Mouse (Mus musculus): ENCODE results near the gene Flot1. TPM values are rescaled to one million over a fixed set of nuclear protein-coding genes. Genes with fewer than 3 reads are reported as not detected.

Gene Flot1
- polyA plus RNA-seq, 1 experiment = 140 TPM

GRCm38 (mm10) chr17:35833239-35833751 is 10.3 kb downstream of the Flot1 start:
- Histone ChIP-seq H3K4me1 (ENCODE audit: control insufficient read depth, insufficient read depth, low read length) (peaks cover 7% of the 10 kb centered on the region; the same call in 1 of the 2 replicates), H3K27ac (ENCODE audit: insufficient read depth, low read length) (no peak overlapping the region), H3K27me3 (ENCODE audit: control insufficient read depth, insufficient read depth, low read length) (no peaks in the 10 kb centered on the region), H3K4me3 (replicated peaks; ENCODE audit: insufficient read depth, low read depth, low read length) (no peak overlapping the region)
- TF ChIP-seq CTCF (IDR thresholded peaks at IDR 0.05; ENCODE audit: borderline replicate concordance, insufficient read depth, low read depth, low read length) (no peak), POLR2A (IDR thresholded peaks at IDR 0.05; ENCODE audit: borderline replicate concordance, insufficient read depth, low read length) (no peak)
- WGBS = 32% methylated on average over 5 of the region's 5 CpGs
- no peak for DNase-seq

DNA sequence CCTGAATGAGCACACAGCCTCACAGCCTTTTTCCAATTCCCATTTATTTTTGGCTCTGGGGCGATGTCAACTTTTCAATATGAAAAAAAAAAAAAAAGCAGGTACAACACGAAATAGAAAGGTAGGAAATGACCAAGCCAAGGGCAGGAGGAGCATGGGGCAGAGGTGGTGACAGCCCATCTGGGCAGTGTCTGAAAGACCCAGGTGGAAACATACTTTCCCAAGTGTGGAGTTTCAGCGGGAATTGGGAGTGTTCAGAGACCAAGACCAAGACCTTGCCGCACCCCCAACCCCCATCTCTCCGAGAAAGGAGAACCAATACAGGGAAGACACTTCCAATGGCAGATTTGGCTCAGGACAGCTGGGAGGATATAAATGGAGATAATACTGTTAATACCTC is 10.9 kb downstream of the Flot1 start:
- Histone ChIP-seq H3K4me3 (replicated peaks; ENCODE audit: insufficient read depth, low read depth, low read length) (no peak overlapping the region), H3K4me1 (ENCODE audit: control insufficient read depth, insufficient read depth, low read length) (peaks cover 7% of the 10 kb centered on the region; the same call in 1 of the 2 replicates), H3K27ac (ENCODE audit: insufficient read depth, low read length) (no peak overlapping the region), H3K27me3 (ENCODE audit: control insufficient read depth, insufficient read depth, low read length) (no peaks in the 10 kb centered on the region)
- 51% methylated on average over 5 of the region's 5 CpGs for WGBS
- DNase-seq = no peak
- TF ChIP-seq CTCF (IDR thresholded peaks at IDR 0.05; ENCODE audit: borderline replicate concordance, insufficient read depth, low read depth, low read length) (no peak), POLR2A (IDR thresholded peaks at IDR 0.05; ENCODE audit: borderline replicate concordance, insufficient read depth, low read length) (no peak)

- TF ChIP-seq POLR2A (IDR thresholded peaks at IDR 0.05; ENCODE audit: borderline replicate concordance, insufficient read depth, low read length) = no peak
- TF ChIP-seq CTCF (IDR thresholded peaks at IDR 0.05; ENCODE audit: borderline replicate concordance, insufficient read depth, low read depth, low read length) = peak; percentile 41; the same call in 1 of the 2 replicates
- H3K27me3 ChIP-seq (ENCODE audit: control insufficient read depth, insufficient read depth, low read length) = no peaks in the 10 kb centered on the region
- H3K27ac ChIP-seq (ENCODE audit: insufficient read depth, low read length) = no peak overlapping the region
- 35% methylated on average over 26 of the region's 26 CpGs for WGBS
- peaks cover 7% of the 10 kb centered on the region; the same call in 1 of the 2 replicates for H3K4me1 ChIP-seq (ENCODE audit: control insufficient read depth, insufficient read depth, low read length)
- DNase-seq = peak in 1 of 2 experiments; percentile 44
- H3K4me3 ChIP-seq (replicated peaks; ENCODE audit: insufficient read depth, low read depth, low read length) = no peak overlapping the region
Observed at GRCm38 (mm10) chr17:35834696-35835422, 11.8 kb downstream of the Flot1 start.

DNA sequence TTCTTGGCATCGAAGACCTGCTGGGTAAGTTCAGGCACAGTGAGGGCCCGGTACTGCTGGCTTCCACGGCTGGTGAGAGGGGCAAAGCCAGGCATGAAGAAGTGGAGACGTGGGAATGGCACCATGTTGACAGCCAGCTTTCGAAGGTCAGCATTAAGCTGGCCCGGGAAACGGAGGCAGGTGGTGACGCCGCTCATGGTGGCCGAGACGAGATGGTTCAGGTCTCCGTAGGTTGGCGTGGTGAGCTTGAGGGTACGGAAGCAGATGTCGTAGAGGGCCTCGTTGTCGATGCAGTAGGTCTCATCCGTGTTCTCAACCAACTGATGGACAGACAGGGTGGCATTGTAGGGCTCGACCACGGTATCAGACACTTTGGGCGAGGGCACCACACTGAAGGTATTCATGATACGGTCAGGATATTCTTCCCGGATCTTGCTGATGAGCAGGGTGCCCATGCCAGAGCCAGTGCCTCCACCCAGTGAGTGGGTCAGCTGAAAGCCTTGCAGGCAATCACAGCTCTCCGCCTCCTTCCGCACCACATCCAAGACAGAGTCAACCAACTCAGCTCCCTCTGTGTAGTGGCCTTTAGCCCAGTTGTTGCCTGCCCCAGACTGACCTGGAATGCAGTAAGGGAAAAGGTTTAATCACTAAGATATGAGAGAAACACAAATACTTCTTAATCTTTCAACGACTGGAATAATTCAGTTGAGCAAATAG is 12.6 kb downstream of the Flot1 start:
- 45% methylated on average over 26 of the region's 26 CpGs for WGBS
- peaks cover 7% of the 10 kb centered on the region; the same call in 1 of the 2 replicates for H3K4me1 ChIP-seq (ENCODE audit: control insufficient read depth, insufficient read depth, low read length)
- H3K27me3 ChIP-seq (ENCODE audit: control insufficient read depth, insufficient read depth, low read length) = no peaks in the 10 kb centered on the region
- peak; percentile 37 to 55 for DNase-seq
- H3K27ac ChIP-seq (ENCODE audit: insufficient read depth, low read length) = no peak overlapping the region
- no peak overlapping the region for H3K4me3 ChIP-seq (replicated peaks; ENCODE audit: insufficient read depth, low read depth, low read length)
- no peak for TF ChIP-seq POLR2A (IDR thresholded peaks at IDR 0.05; ENCODE audit: borderline replicate concordance, insufficient read depth, low read length)
- TF ChIP-seq CTCF (IDR thresholded peaks at IDR 0.05; ENCODE audit: borderline replicate concordance, insufficient read depth, low read depth, low read length) = no peak

- 4% methylated on average over 24 of the region's 24 CpGs for WGBS
- DNase-seq = peak; percentile 84 to 88
- H3K4me1 ChIP-seq (ENCODE audit: control insufficient read depth, insufficient read depth, low read length) = peaks cover 7% of the 10 kb centered on the region; the same call in 1 of the 2 replicates
- peak overlapping the region; percentile 1; the same call in 1 of the 2 replicates for H3K27ac ChIP-seq (ENCODE audit: insufficient read depth, low read length)
- H3K4me3 ChIP-seq (replicated peaks; ENCODE audit: insufficient read depth, low read depth, low read length) = peak overlapping the region; percentile 91
- TF ChIP-seq POLR2A (IDR thresholded peaks at IDR 0.05; ENCODE audit: borderline replicate concordance, insufficient read depth, low read length) = no peak
- TF ChIP-seq CTCF (IDR thresholded peaks at IDR 0.05; ENCODE audit: borderline replicate concordance, insufficient read depth, low read depth, low read length) = peak; percentile 74
- no peaks in the 10 kb centered on the region for H3K27me3 ChIP-seq (ENCODE audit: control insufficient read depth, insufficient read depth, low read length)
Observed at GRCm38 (mm10) chr17:35836178-35836965, 13.3 kb downstream of the Flot1 start.

DNA sequence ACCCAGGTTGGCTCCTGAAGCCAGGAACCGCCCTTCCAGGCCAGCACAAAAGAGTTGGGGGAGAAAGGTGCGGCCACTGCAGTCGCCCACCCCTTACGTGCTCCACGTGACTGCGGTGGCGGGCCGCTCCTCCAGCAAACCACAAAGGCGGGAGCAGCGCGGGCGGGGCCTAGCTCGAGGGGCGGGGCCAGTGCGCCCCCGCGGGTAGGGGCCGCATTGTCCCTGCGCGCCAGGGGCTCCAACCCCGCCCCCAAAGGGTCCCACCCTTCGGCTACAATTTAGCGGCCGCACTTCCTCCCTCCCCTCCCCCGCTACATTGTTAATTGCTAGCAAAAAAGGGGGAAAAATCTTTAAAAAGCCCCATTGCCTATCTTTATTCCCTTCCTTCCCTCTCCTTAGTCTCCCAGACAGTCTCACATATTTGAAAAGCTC is 14.0 kb downstream of the Flot1 start:
- H3K4me1 ChIP-seq (ENCODE audit: control insufficient read depth, insufficient read depth, low read length) = peaks cover 7% of the 10 kb centered on the region; the same call in 1 of the 2 replicates
- H3K27me3 ChIP-seq (ENCODE audit: control insufficient read depth, insufficient read depth, low read length) = no peaks in the 10 kb centered on the region
- peak overlapping the region; percentile 91 for H3K4me3 ChIP-seq (replicated peaks; ENCODE audit: insufficient read depth, low read depth, low read length)
- H3K27ac ChIP-seq (ENCODE audit: insufficient read depth, low read length) = peak overlapping the region; percentile 44; the same call in 1 of the 2 replicates
- DNase-seq = peak; percentile 77 to 78
- WGBS = under 1% methylated on average over 25 of the region's 25 CpGs
- no peak for TF ChIP-seq POLR2A (IDR thresholded peaks at IDR 0.05; ENCODE audit: borderline replicate concordance, insufficient read depth, low read length)
- TF ChIP-seq CTCF (IDR thresholded peaks at IDR 0.05; ENCODE audit: borderline replicate concordance, insufficient read depth, low read depth, low read length) = no peak

- peak; percentile 56 to 61 for DNase-seq
- no peaks in the 10 kb centered on the region for H3K27me3 ChIP-seq (ENCODE audit: control insufficient read depth, insufficient read depth, low read length)
- H3K27ac ChIP-seq (ENCODE audit: insufficient read depth, low read length) = peak overlapping the region; percentile 44; the same call in 1 of the 2 replicates
- TF ChIP-seq CTCF (IDR thresholded peaks at IDR 0.05; ENCODE audit: borderline replicate concordance, insufficient read depth, low read depth, low read length) = no peak
- TF ChIP-seq POLR2A (IDR thresholded peaks at IDR 0.05; ENCODE audit: borderline replicate concordance, insufficient read depth, low read length) = no peak
- under 1% methylated on average over 18 of the region's 18 CpGs for WGBS
- peaks cover 7% of the 10 kb centered on the region; the same call in 1 of the 2 replicates for H3K4me1 ChIP-seq (ENCODE audit: control insufficient read depth, insufficient read depth, low read length)
- H3K4me3 ChIP-seq (replicated peaks; ENCODE audit: insufficient read depth, low read depth, low read length) = peak overlapping the region; percentile 91
Observed at GRCm38 (mm10) chr17:35837487-35837886, 14.5 kb downstream of the Flot1 start.
